8 mouse cellular contexts compared by ENCODE assay signal in the genomic region with DNA sequence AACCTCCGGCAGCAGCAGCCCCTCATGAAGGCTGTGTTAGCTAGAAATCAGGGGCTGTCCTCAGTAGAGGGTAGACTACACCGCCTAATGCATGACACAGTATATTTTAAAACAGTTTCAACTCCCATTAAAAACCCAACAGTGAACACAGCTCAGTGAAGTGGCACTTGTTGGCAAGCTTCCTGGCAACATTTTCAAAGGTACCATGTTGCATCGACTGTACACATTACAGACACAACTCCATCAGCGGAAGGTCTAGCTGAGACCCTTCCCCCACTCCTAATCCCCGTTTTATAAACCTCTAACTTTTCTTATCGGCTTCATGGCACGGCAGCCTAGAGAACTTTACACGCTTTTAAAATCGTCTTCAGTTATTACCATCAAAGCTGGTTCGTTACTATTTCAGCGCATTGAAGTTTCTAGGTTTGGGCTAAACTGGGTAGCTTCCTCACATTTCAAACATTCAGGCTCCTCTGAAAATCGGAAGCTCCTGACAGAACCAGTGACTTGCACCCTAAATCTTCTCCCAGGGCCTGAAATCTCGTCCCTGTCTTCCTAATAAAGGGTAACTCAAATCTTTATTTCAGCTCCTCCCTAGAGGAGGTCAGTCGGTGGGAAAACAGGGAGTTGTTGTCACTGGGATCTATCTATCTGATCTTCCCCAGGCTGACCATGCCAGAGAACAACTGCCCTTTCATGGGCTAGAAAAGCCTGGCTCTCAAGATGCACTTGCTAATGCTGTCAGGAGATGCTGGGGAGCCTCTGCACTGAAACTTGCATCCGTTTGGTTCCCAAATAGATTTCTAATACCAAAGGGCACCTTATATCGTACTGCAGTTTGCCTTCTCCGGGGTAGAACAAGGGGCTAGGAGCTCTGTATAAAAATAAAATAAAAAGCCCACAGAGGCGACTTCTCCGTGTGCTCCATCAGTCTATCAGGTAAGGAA. TPM values are rescaled to one million over a fixed set of nuclear protein-coding genes. Genes with fewer than 3 reads are reported as not detected.
A peak's percentile ranks its signal among the peaks of the same experiment; 100 is the strongest.
DNase-seq lines count a peak whose midpoint lies in the region; ATAC-seq lines count a peak whose summit lies in the region.

No protein-coding gene starts in this region.

- H3K9ac ChIP-seq in liver, embryonic 11.5 days (ENCODE audit: low read depth, low read length): no peak overlapping the region
- H3K9ac ChIP-seq in forebrain, embryonic 15.5 days (replicated peaks): peak overlapping the region; percentile 70

- intact Hi-C loops in left cerebral cortex, postnatal 4 days (cut with DNase I): loop anchor here (10.0 kb wide), 1 partner anchor 192 kb away; no protein-coding TSS in a partner anchor

- H3K9me3 ChIP-seq in liver, embryonic 11.5 days (ENCODE audit: control insufficient read depth, low read length): no peaks in the 10 kb centered on the region
- H3K9me3 ChIP-seq in forebrain, embryonic 15.5 days: no peaks in the 10 kb centered on the region

- 46% methylated on average over 19 of the region's 19 CpGs for WGBS in liver, embryonic 11.5 days
- WGBS in forebrain, embryonic 15.5 days: 13% methylated on average over 19 of the region's 19 CpGs

- no peaks in the 10 kb centered on the region for H3K4me1 ChIP-seq in liver, embryonic 11.5 days (replicated peaks; ENCODE audit: control insufficient read depth, insufficient read depth, low read length)
- peaks cover 21% of the 10 kb centered on the region for H3K4me1 ChIP-seq in forebrain, embryonic 15.5 days

- no peak overlapping the region for H3K27ac ChIP-seq in liver, embryonic 11.5 days (ENCODE audit: low read depth, low read length)
- no peak overlapping the region for H3K27ac ChIP-seq in forebrain, embryonic 15.5 days (replicated peaks)

- no peak for ATAC-seq in liver, embryonic 11.5 days (replicated peaks; ENCODE audit: low FRiP score)
- ATAC-seq in forebrain, embryonic 15.5 days (replicated peaks): no peak

- H3K36me3 ChIP-seq in liver, embryonic 11.5 days (ENCODE audit: control insufficient read depth, insufficient read depth, low read length): no peaks in the 10 kb centered on the region
- no peaks in the 10 kb centered on the region for H3K36me3 ChIP-seq in forebrain, embryonic 15.5 days

- H3K27me3 ChIP-seq in liver, embryonic 11.5 days (replicated peaks; ENCODE audit: control insufficient read depth, insufficient read depth, low read length): peaks cover 22% of the 10 kb centered on the region
- no peaks in the 10 kb centered on the region for H3K27me3 ChIP-seq in forebrain, embryonic 15.5 days

- H3K4me2 ChIP-seq in liver, embryonic 11.5 days: peak overlapping the region; percentile 79; the same call in 1 of the 2 replicates
- peak overlapping the region; percentile 98 for H3K4me2 ChIP-seq in forebrain, embryonic 15.5 days (replicated peaks)

- DNase-seq in liver, embryonic 11.5 days (ENCODE audit: low spot score): no peak
- DNase-seq in liver: no peak
- peak; percentile 9 for DNase-seq in left cerebral cortex, postnatal 4 days
- DNase-seq in right cerebral cortex, postnatal 4 days: peak; percentile 6
- no peak for DNase-seq in kidney, adult 18-20 months
- DNase-seq in frontal cortex, postnatal 10 days (ENCODE audit: low spot score in 2 of 2): no peak
- no peak for DNase-seq in heart, adult 8-10 months (ENCODE audit: low spot score)

- 0 out of 2 replicates have a peak overlapping the region, but pooled peaks have one; percentile 52 for H3K4me3 ChIP-seq in liver, embryonic 11.5 days (ENCODE audit: low read depth, low read length)
- H3K4me3 ChIP-seq in forebrain, embryonic 15.5 days: peak overlapping the region; percentile 77

RNA-seq across cellular contexts. Expression of gene Sorcs1, which starts 1.6 kb away (rescaled TPM):
- polyA plus RNA-seq in liver, embryonic 11.5 days (2014; fragmentation: Nextera tagmentation; extraction: Ambion mirVana): 0.52 and 0.99 TPM in 2 replicates
- 8.5 and 9.7 TPM in 2 replicates for polyA plus RNA-seq in forebrain, embryonic 15.5 days (2015; fragmentation: Nextera tagmentation; extraction: Ambion mirVana)
- 10 to 100 TPM; 38.3 to 40.2 TPM for total RNA-seq in left cerebral cortex, postnatal 4 days (2021)
- under 1 TPM; 0.06 to 0.25 (median 0.14) TPM for total RNA-seq in heart, adult 8-10 months (2022)

Comparison
In these comparisons a context has a peak if more than half of its experiments do, and no peak if none do; other contexts are left out.
1. DNase-seq: peak in left cerebral cortex, postnatal 4 days (single experiment) and right cerebral cortex, postnatal 4 days (single experiment); none in liver, embryonic 11.5 days (single experiment), liver (single experiment), kidney, adult 18-20 months (single experiment), frontal cortex, postnatal 10 days (0 of 2) and heart, adult 8-10 months (single experiment).
2. RNA of gene Sorcs1, which starts 1.6 kb away (total RNA-seq): 38.3 to 40.2 TPM in left cerebral cortex, postnatal 4 days; 0.06 to 0.25 TPM in heart, adult 8-10 months; every median in the first group is over 10 times any median in the second.